ENCODE assay signal across 13 mouse cellular contexts in the genomic region with DNA sequence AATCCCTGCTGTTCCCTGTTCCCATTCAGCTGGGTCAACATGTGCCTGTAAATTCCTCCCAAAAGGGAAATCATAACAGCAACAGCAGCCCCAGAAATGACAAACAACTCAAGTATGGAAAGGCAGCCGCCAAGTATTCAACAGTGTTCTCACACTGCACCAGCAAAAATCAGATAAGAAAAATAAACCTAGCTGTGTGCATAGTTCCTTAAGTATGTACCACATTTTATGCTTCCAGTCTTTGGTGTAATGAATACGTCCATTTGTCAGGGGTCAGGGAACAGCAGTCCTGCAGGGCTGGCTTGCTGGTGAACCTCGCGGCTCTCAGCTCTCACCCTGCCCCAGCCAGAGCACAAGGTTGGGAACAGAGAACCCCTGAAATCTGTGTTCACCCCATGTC.
DNase-seq lines count a peak whose midpoint lies in the region.
"Had no signal": no experiment of that assay in that cellular context is flagged by ENCODE, and none has a peak within 500 bp of the region (broad histone marks: within the 10 kb centered on the region; RNA-seq: fewer than 3 reads in every experiment).

No protein-coding gene starts in this region.

- DNase-seq in heart, adult 18-20 months: peak; percentile 7 to 29
- no peak for DNase-seq in heart, adult 8-10 months (ENCODE audit: low spot score)
- DNase-seq in kidney, adult 18-20 months: peak; percentile 20
- DNase-seq in lung, adult 18-20 months: peak; percentile 39 to 59
- peak; percentile 48 for DNase-seq in skeletal muscle tissue, adult 2 months (ENCODE audit: low read depth, low spot score)
- DNase-seq in spleen, adult 18-20 months: no peak
- DNase-seq in adrenal gland, postnatal 10 days: no peak
- no peak for DNase-seq in layer of hippocampus, postnatal 14 days (ENCODE audit: low spot score in 2 of 2)
- DNase-seq: cerebellum, adult 11 months; gastrocnemius, postnatal 10 days; layer of hippocampus, postnatal 36 days; right cerebral cortex, postnatal 14 days; thymus, postnatal 14 days had no signal

Comparison
In these comparisons a context has a peak if more than half of its experiments do, and no peak if none do; other contexts are left out.
1. DNase-seq: peak in heart, adult 18-20 months (2 of 2), kidney, adult 18-20 months (single experiment), lung, adult 18-20 months (2 of 2) and skeletal muscle tissue, adult 2 months (single experiment); none in heart, adult 8-10 months (single experiment), spleen, adult 18-20 months (0 of 2), adrenal gland, postnatal 10 days (single experiment) and layer of hippocampus, postnatal 14 days (0 of 2).